Mouse (Mus musculus): ENCODE measurements at regions not wholly inside any gene's neighbourhood (a gene's known extent, or its start where the extent isn't known, plus 50 kb on each side); places are given as distances from the start of the nearest gene placed in this dataset.
"Not testable (repeated sequence)": the region's sequence is repeated elsewhere in the genome, so short reads cannot be mapped to it uniquely, and the experiment has no call there.

DNA sequence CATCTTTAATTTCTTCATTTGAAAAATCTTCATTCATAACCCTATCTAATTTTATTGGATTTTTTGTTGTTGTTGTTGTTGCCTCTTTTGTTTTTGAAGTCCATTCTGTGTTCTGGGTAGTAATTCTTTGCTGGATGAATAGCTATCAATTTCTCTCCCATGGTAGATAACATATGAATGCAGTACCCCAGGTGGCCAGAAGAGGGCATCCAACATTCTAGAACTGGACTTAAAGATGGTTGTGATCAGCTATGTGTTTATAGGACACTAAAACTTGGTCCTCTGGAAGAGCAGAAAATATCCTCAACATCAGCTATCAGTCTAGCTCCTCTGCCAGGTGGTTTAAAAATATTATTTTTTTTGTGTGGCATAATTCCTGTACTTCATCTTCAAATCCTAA, 73.0 kb downstream of the Prl2c3 start:
- CTCF ChIA-PET, POLR2A ChIA-PET: not testable (repeated sequence)

DNA sequence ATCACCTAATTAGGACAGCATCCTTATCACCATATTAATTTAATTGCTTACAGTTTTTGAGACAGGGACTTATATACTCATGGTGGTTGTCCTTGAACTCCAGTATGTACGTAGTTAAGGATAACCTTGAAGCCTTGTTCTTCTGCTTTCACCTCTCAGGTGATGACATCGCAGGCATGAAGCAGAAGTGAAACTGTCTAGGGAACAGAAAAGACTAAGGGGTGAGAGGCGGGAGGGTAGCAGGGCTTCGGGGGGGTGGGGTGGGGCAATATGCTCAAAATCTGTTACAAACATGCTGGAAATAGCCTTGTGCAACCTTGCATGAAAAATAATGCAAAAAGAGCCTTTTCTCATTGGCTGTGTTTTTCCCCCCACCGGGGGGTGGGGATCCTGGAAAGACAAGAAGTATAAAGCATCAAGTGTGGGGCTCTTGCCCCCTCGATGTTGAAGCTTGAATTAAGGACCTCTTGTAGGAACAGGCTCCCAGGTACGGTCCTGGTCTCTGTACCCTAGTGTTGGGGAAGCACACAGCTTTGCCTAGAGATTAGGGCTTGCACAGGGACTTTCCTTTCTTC, 81.8 kb downstream of the Prl2c3 start:
- POLR2A ChIA-PET, CTCF ChIA-PET: not testable (repeated sequence)

DNA sequence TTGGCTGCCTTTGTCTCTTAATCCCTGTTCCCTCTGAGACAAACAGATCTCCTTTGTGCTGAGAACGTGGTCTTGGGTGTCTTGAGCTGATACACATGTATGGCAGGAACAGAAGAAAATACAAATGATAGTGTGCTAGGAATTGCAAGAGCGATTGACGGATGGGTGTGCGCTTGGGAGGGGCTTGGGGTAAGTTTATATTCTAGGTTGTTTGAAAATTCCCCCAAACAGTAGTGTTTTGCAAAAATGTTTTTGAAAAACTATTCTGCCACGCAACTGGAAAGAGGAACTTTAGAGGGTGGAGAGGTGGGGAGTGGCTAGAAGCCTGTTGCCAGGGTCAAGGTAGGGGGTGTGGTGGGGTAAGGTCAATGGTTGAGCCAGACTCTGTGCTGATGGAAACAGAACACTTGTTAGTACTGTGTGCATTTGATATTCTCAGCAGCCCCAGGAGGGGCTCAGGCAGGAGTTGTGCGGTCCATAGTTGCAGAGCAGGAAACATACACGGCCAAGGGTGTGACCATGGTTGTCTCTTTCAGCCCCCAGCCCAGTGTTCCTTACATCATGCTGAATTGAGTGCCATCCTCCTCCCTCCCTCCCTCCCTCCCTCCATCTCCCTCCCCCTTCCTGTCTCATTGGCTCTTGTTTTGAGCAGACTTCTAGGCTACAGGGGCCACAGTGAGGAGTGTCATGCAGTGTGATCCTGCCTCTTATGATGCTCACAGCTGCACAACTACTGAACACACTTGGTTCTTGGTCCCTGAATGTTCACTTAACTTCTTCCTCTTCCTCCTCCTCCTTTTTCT, 88.2 kb downstream of the Prl2c3 start:
- ChIA-PET POLR2A (no interaction called here), CTCF (no interaction called here)

DNA sequence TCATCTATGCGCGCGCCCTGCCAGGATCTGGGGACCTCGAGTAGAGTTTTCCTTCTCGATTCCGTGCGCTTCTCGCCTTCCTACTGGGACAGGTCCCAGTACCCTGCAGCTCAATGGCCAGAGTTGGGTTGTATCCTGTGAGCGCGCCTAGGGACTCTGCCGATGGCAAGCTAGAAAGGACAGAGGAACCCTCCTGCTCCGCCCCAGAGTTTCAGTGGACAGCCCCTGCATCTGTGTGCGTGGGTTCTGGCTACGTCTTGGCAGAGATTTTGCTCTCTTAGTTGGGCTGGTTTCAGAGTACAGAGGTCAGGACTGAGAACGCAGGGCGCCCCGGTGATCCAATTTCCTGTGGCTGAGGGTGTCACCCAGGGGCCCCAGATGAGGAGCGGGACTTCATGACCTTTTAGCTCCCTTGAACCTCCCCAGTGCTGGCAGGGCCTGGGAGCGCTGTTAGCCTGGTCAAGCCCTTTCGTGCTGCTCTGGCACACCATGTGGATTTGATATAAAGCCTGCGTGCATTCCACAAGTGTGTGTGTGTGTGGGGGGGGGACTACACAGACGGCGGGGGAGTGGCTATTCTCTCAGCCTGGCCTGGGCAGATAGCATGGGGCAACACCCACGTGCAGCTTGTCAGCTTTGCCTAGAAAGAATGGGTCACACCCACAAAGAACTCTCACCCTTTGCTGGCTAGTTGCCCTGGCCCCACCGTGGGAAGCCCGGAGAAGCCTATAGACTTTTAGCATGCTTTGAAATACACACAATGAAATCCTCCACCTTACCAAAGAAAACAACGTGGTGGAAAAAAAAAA, 96.9 kb downstream of the Prl2c3 start:
- POLR2A ChIA-PET, CTCF ChIA-PET: not testable (repeated sequence)

DNA sequence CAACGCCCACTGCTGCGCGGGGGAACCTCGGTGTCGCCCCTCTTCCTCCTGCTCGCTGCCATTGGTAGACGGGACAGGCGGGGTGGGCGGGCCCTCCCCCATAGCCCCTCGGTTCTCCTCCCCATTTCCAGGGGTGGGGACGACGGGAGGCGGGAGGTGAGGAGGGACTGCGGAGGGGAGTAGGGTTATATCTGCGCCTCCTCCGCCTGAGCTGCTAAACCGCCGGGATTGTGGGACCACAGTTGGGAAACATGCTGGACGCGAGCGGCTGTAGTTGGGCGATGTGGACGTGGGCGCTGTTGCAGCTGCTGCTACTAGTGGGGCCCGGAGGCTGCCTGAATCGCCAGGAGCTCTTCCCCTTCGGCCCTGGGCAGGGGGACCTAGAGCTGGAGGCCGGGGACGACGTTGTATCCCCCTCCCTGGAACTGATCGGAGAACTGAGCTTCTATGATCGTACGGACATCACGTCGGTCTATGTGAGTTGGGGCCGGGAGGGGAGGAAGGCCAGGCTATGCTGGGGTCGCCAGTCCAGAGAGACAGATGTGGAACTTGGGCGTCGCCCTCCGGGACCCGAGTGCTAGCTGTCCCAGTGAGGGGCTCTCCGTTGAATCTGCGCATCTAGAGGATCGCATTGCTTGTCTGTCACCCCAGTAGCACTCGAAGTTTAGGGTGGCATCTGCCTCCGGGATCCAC, 97.6 kb downstream of the Prl2c3 start:
- CTCF ChIA-PET, POLR2A ChIA-PET: not testable (repeated sequence)

DNA sequence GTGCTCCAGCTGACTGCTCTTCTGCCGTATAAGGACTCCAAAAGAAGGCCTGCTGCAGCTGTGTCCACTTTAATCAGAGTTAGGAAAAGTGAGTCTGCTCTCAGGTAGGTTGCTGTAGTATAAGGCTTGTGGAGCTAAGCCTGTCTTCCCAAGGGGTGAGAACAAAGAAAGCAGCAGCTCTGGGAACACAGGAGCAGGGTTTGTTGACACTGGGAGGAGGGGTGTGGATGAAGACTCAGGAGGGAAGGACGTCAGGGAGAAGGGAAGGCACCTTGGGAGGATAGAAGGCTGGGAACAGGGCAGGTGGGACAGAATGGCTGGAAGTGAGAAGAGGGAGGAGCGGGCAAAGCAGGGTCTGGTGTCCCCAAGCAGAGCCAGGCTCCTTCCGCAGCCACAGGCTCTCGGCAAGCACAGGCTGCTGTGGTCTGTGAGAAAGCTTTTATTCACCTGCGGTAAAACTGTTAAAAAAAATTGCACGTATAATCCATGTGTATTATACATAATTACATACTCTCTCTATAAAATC, 106.2 kb downstream of the Prl2c3 start:
- CTCF ChIA-PET, POLR2A ChIA-PET: not testable (repeated sequence)

DNA sequence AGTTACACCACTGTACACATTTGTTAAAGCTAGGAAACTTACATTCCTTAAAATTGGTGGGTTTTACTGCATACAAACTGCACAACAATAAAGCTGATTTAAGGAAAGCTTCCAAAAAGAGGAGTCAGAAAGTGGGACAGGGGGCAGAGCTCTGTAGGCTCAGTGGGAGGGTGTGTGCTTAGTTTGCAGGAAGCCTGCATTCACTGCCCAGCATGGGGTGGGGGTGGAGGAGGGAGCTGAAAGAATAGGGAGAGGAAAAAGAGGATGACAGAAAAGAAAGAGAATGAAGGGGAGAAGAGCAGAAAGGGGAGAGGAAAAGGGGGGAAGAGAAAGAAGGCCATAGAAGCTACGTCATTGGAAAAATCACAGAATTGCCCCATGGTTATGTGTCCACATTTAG, 111.1 kb downstream of the Prl2c3 start:
- CTCF ChIA-PET, POLR2A ChIA-PET: not testable (repeated sequence)

DNA sequence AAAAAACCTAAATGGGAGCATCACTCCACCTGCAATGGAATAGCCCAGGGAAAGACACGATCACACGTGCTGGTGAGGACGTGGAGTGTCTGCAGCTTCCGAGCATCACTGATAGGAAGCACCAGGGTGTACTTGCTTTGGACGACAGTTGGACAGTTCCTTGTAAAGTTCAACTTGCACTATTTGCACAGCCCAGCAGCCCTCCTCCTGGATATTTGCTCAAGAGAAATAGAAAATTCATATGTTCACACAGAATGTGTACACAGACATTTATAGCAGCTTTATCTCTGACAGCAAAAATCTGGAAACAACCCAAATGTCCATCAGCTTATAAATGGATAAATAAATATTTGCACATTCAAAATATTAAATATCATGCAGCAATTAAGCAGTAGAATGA, 111.7 kb downstream of the Prl2c3 start:
- CTCF ChIA-PET = not testable (repeated sequence)

DNA sequence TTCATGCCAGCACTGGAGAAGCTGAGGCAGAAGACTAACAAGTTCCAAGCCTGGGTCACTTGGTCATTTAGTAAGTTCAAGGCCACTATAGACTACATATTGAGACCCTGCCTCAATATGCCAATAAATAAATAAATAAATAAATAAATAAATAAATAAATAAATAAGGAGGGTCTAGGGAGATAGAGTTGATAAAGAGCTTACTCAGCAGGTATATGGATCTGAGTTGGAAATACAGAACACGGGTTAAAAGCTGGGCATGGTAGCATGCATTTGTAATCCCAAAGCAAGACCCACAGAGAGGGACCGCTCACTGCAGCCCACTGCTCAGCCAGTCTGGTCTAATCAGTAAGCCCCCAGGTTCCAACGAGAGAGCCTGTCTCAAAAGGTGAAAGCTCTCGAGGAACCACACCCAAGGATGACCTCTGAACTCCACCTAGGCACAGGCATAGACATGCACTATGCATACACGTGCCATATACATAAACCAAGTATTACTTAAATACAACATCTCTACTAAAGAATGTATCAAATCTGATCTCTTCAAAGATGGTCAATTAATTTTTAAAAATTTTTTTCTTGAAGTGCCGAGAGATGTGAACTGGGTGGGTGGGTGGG, 115.4 kb downstream of the Ero1lb start:
- POLR2A ChIA-PET = not testable (repeated sequence)
- CTCF ChIA-PET = interaction anchor here in 1 of 4 experiments (0.6 to 1.7 kb wide), 3 partner anchors 286 to 735 kb away, joined by 3 to 6 read pairs (median 4); partner anchors contain the start of gene Heatr1

More for the DNA sequence above, 111.7 kb downstream of the Prl2c3 start:
- POLR2A ChIA-PET = not testable (repeated sequence)

DNA sequence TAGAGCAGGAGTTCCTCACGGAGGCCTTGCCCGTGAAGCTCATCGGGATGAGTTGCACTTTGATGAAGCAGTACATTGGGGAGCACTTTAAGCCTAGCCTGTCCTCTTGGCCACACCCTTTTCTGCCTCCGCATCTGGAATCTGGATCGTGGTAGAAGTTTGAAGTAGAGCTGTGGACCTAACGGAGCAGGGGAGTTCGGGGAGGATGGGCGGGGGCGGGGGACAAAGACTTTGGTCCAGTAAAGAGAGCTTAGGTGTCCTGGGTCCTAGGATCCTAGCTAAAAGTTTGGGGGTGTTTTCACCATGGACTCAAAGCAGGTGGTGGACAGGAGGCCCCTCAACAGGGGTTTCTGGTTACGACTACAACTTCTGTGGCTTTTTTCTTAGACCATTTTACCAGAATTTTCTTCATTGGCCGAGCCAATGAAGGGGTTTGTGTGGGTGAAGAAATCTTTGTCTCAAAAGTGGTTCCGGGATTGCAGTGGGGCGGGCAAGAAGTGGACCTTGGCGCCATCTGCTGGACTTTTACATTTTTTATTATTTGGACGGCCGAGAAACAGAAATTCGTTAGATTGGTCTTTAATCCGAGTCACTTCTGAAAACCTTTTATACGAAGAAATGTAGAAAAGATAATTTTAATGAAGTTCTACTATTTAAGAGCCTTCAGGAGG, 114.7 kb downstream of the Ero1lb start:
- POLR2A ChIA-PET = interaction anchor here in 1 of 4 experiments (0.8 kb wide), 1 partner anchor 157 kb away, joined by 4 read pairs; no protein-coding TSS in a partner anchor
- CTCF ChIA-PET = interaction anchor here in 3 of 4 experiments (0.6 to 1.7 kb wide), 6 partner anchors 285 to 915 kb away, joined by 3 to 6 read pairs (median 4); partner anchors contain the start of gene Heatr1 (in 1 of the 3)

DNA sequence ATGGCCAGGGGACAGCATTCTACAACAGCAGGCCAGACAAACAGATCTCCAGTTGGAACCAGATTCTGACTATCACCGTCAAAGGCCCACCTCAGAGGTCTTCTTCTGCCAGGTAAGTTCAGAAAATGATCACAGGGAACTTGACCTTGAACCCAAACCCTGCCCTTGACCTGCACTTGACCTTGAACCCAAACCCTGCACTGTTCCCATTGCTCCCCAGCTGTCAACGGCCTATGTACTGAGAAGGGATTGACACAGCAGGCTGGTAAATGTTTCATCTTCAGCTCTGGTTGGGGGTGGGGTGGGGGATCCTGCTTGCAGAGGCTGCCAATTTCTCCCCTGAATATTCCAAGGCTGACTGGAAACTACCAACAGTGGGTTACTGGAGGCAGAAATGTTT, 111.7 kb downstream of the Ero1lb start:
- ChIA-PET POLR2A (interaction anchor here in 1 of 4 experiments (0.6 kb wide), 1 partner anchor 913 kb away, joined by 3 read pairs; the partner anchor contains the start of gene Lyst), CTCF (no interaction called here)

DNA sequence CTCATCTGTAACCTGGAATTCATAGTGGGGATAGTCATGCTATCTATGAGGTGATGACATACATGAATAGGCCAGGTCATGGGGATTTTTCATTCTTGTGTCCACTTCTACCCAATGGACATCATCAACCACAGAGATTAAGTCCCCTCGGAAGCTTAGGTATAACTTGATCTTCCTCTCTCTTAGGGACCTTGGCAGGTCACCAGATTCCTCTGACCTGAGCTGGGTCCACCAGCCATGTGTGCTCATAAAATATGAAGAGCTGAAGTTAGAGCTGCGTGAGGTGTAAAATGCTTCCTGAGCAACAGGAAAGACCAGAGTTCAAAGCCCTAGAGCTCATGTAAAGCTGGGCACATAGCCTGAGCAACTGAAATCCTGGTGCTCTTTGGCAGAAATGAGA, 105.3 kb downstream of the Ero1lb start:
- CTCF ChIA-PET, POLR2A ChIA-PET: not testable (repeated sequence)

DNA sequence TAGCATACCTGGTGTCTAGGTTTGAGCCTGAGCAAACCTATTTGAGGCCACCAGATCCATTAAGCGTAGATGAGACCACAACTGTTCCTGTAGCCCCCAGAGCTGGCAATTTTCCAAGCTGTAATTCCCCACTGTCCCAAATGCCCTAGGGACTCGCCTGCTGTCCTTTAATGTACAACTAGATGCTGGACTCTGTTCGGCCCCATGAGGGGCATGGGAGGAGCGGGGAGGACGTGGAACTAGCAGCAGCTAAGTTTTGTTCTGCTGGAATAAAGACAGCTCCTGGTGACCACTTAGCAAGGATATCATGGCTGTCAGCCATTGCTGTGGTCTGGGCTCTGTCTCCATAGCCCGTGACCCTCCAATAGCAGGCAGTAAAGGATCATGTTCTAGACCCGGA, 103.1 kb downstream of the Ero1lb start:
- POLR2A ChIA-PET = not testable (repeated sequence)
- CTCF ChIA-PET = interaction anchor here in 1 of 4 experiments (0.7 kb wide), 1 partner anchor 84 kb away, joined by 3 read pairs; no protein-coding TSS in a partner anchor

DNA sequence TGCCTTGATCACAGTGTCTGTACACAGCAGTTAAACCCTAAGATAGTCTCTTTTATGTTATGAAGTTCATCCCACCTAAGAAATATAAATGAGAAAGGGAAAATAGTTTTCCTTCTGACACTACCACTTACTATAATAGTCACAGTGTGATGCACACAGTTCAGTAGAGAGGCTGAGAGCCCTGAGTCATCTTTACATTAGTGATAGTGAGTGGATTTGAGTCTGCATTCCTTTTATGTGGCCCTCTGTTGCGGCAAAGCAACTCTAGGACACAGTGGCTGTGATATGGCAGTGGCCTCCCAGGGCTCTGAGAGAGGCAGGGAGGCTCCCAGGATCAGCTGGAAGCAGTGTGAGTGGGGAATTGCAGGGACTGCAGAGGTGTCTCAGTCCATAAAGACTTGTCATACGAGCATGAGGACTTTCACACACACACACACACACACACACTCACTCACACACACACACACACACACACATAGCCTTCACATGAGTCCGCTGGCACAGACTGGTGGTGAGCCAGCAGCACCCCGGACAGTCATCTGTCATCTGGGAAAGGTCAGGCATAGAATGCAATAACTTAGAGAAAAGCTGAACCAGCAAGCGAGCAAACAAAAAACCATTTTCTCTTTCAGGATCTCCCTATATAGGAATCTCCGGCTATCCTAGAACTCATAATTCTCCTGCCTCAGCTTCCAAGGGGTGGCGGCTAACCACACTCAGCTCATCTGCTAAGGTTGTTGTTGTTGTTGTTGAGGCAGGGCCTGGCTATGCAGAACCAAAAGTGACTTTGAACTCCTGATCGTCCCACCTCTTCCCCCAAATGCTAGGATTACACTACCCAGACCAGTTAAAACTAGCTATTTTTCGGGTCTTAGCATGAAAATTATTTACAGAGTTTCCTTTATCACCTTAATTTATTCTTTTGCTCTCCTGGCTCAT, 102.3 kb downstream of the Ero1lb start:
- POLR2A ChIA-PET = not testable (repeated sequence)
- CTCF ChIA-PET = interaction anchor here in 1 of 4 experiments (0.7 kb wide), 1 partner anchor 84 kb away, joined by 3 read pairs; no protein-coding TSS in a partner anchor

DNA sequence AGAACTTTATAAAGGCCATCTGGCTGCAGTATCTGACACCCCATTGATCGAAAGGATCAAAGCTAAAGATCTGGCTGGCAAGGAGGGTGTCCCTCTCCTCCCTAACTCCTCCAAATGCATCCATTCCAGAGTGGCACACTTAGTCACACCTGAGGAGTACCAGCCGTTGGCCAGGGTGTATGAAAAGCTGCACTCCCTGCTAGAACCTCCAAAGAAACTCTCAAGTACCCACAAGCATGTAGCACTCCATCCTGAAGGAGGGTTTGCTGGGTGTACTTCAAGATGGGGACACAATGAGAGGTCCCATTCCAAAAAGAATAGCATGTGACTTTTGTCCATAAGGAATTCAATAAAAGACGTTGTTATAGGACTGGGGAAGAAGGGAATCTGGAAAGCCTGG, 100.4 kb downstream of the Ero1lb start:
- POLR2A ChIA-PET, CTCF ChIA-PET: not testable (repeated sequence)

Measured in embryonic stem cell, embryonic (primary cell).